In the genomic region with DNA sequence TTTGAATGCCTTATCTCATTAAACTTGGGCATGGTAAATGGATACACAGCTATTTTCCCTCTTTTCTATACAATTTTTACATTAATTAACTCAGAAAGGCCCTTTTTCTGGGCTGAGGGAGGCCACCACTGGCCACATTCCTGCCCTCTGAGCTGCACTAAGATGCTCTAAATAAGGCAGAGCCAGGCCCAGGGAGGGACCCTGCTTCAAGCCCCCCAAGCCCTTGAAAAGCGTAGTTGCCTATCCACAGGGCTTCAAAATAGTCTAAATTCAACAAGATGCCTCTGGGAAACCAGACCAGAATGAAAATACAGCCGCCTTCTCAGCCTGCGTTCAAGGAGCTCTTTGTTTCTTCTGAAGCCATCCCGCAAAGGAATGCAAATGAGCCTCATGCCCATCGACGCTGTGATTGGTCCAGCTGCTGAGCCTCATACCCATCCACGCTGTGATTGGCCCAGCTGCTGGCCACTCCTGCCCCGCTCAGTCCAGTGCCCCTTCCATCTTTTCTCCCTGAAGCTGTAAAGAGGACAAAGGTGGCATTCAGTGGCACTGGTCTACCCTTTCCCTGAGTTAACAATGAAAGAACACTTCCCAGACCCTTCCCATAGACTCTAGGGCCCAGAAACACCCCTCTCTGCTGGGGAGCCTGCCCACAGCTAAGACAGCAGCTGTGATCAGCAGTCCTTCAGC, we compare ENCODE assay signal across 9 mouse cellular contexts. TPM values are rescaled to one million over a fixed set of nuclear protein-coding genes. Genes with fewer than 3 reads are reported as not detected.
A peak's percentile ranks its signal among the peaks of the same experiment; 100 is the strongest.
DNase-seq lines count a peak whose midpoint lies in the region; ATAC-seq lines count a peak whose summit lies in the region.
"Had no signal": no experiment of that assay in that cellular context is flagged by ENCODE, and none has a peak within 500 bp of the region (broad histone marks: within the 10 kb centered on the region; RNA-seq: fewer than 3 reads in every experiment).

No protein-coding gene starts in this region.

- no peaks in the 10 kb centered on the region for H3K36me3 ChIP-seq in hindbrain, embryonic 15.5 days
- H3K36me3 ChIP-seq in liver, embryonic 16.5 days (ENCODE audit: control insufficient read depth, insufficient read depth): peaks cover 4% of the 10 kb centered on the region

- no peak overlapping the region for H3K9ac ChIP-seq in hindbrain, embryonic 15.5 days
- no peak overlapping the region for H3K9ac ChIP-seq in liver, embryonic 16.5 days (ENCODE audit: low read depth, low read length)

- ATAC-seq in hindbrain, embryonic 15.5 days (ENCODE audit: low FRiP score, low read depth): peak; percentile 99
- peak; percentile 53 for ATAC-seq in liver, embryonic 16.5 days (ENCODE audit: low read depth)

- peaks cover 22% of the 10 kb centered on the region for H3K4me1 ChIP-seq in hindbrain, embryonic 15.5 days (replicated peaks)
- peaks cover 23% of the 10 kb centered on the region for H3K4me1 ChIP-seq in liver, embryonic 16.5 days (ENCODE audit: control insufficient read depth, low read depth, low read length)

- H3K27me3 ChIP-seq in hindbrain, embryonic 15.5 days: no peaks in the 10 kb centered on the region
- H3K27me3 ChIP-seq in liver, embryonic 16.5 days (ENCODE audit: control insufficient read depth, insufficient read depth, low read depth, low read length): no peaks in the 10 kb centered on the region

- peak; percentile 90 for DNase-seq in brain, adult 2 months (ENCODE audit: low read depth, low spot score)
- peak; percentile 65 for DNase-seq in embryo, embryonic 10.5 days (ENCODE audit: low spot score)
- peak; percentile 60 for DNase-seq in telencephalon, adult 2 months (ENCODE audit: low read depth, low spot score)
- no peak for DNase-seq in heart, postnatal 4 days
- DNase-seq in ovary, postnatal 14 days (ENCODE audit: low spot score): no peak
- DNase-seq in kidney, adult 8-10 months: no peak

- 23% methylated on average over 8 of the region's 8 CpGs for WGBS in hindbrain, embryonic 15.5 days
- WGBS in liver, embryonic 16.5 days (ENCODE audit: insufficient replicate concordance): 81% methylated on average over 8 of the region's 8 CpGs

- no peak overlapping the region for H3K4me3 ChIP-seq in hindbrain, embryonic 15.5 days
- H3K4me3 ChIP-seq in liver, embryonic 16.5 days (ENCODE audit: low read depth, low read length): no peak overlapping the region

- H3K9me3 ChIP-seq in hindbrain, embryonic 15.5 days: no peaks in the 10 kb centered on the region
- no peaks in the 10 kb centered on the region for H3K9me3 ChIP-seq in liver, embryonic 16.5 days (replicated peaks; ENCODE audit: control insufficient read depth, low read length)

- H3K27ac ChIP-seq in hindbrain, embryonic 15.5 days (replicated peaks): peak overlapping the region; percentile 89
- H3K27ac ChIP-seq in liver, embryonic 16.5 days (ENCODE audit: low read length): no peak overlapping the region

- H3K4me2 ChIP-seq in hindbrain, embryonic 15.5 days: peak overlapping the region; percentile 42
- H3K4me2 ChIP-seq in liver, embryonic 16.5 days (ENCODE audit: low read depth, low read length): no peak overlapping the region

RNA-seq across cellular contexts. Expression of a gene that starts 24.4 kb away (rescaled TPM):
- polyA plus RNA-seq in hindbrain, embryonic 15.5 days (2015; fragmentation: Nextera tagmentation; extraction: Ambion mirVana): 15.0 and 19.8 TPM in 2 replicates
- polyA plus RNA-seq in liver, embryonic 16.5 days (2015; fragmentation: Nextera tagmentation; extraction: Ambion mirVana): 49.9 and 56.3 TPM in 2 replicates
- 10 to 100 TPM; 26.7 to 27.3 TPM for total RNA-seq in heart, postnatal 4 days (2021)

RNA-seq across cellular contexts. Expression of a gene that starts 35.5 kb away (rescaled TPM):
- polyA plus RNA-seq in hindbrain, embryonic 15.5 days (2015; fragmentation: Nextera tagmentation; extraction: Ambion mirVana): 40.3 and 43.5 TPM in 2 replicates
- 27.2 and 29.2 TPM in 2 replicates for polyA plus RNA-seq in liver, embryonic 16.5 days (2015; fragmentation: Nextera tagmentation; extraction: Ambion mirVana)
- 10 to 100 TPM; 33.5 to 37.6 TPM for total RNA-seq in heart, postnatal 4 days (2021)

RNA-seq across cellular contexts. Expression of a gene that starts 45.3 kb away (rescaled TPM):
- polyA plus RNA-seq in hindbrain, embryonic 15.5 days (2015; fragmentation: Nextera tagmentation; extraction: Ambion mirVana): 0.09 and 0.13 TPM in 2 replicates
- polyA plus RNA-seq in liver, embryonic 16.5 days (2015; fragmentation: Nextera tagmentation; extraction: Ambion mirVana): not detected in 2 replicates
- total RNA-seq in heart, postnatal 4 days (2021): not detected
- polyA plus RNA-seq: testis, adult 2 months had no signal

Comparison
In these comparisons a context has a peak if more than half of its experiments do, and no peak if none do; other contexts are left out.
1. DNase-seq: peak in brain, adult 2 months (single experiment), embryo, embryonic 10.5 days (single experiment) and telencephalon, adult 2 months (single experiment); none in heart, postnatal 4 days (single experiment), ovary, postnatal 14 days (single experiment) and kidney, adult 8-10 months (0 of 2).